Mouse (Mus musculus): ENCODE measurements around the gene Adcy7.

Adcy7 gene

GRCm38 (mm10) chr8:88339887-88340695 is 67.9 kb downstream of the Adcy7 start:
- no peak for DNase-seq

DNA sequence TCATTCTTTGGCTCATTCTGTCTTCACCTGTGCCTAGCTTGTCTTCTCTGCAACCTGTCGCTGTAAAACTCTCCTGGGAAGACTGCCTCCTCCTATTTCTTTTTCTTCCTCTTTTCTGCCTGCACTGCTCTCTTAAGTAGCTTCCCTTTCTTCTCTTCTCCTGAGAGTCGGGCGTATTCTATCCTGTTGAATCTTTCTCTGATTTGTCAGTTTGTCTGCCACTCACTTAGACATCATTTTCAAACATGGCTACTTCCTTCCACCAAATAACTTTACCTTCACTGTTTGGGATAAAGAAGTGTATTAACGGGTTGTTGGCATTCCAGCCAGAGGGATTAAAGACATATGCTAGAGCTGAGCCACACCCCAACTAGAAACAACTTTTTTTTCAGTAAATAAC is 69.8 kb downstream of the Adcy7 start:
- no peak for DNase-seq

DNA sequence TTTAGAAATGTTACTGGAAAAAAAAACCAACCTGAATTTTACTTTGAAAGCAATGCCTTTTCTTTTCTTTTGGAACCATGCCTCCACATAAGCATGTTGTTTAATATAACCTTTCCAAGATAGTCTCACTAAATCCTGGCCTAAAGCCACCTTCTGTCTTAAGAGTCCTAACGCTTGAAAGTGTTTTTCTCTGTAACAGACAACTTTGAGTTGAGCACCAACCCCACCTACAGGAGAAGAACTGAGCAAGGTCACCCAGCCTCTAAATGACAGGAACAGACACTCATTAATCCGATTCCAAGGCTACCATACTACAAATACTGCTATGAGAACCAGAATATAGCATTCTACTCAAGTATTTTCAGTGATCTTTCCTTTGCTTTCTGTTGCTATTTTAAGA is 76.8 kb downstream of the Adcy7 start:
- no peak for DNase-seq

- no peak for DNase-seq
Observed at GRCm38 (mm10) chr8:88357226-88357933, 85.2 kb downstream of the Adcy7 start.

- no peak for DNase-seq
Observed at GRCm38 (mm10) chr8:88357946-88358345, 85.7 kb downstream of the Adcy7 start.

GRCm38 (mm10) chr8:88359959-88360358 is 87.8 kb downstream of the Adcy7 start:
- no peak for DNase-seq

GRCm38 (mm10) chr8:88361044-88361707 is 89.0 kb downstream of the Adcy7 start:
- DNase-seq = peak; percentile 11 to 14

GRCm38 (mm10) chr8:88361708-88362428 is 89.7 kb downstream of the Adcy7 start, which contains the start of gene Brd7:
Gene Brd7 (minus strand): TSS chr8:88362194.
- peak; percentile 90 for DNase-seq

GRCm38 (mm10) chr8:88362446-88363150 is 90.4 kb downstream of the Adcy7 start:
- DNase-seq = peak; percentile 13 to 20

- DNase-seq = peak in 1 of 2 experiments; percentile 15
Observed at GRCm38 (mm10) chr8:88369221-88369620, 97.0 kb downstream of the Adcy7 start.

- DNase-seq = no peak
Observed at GRCm38 (mm10) chr8:88369805-88370204, 97.6 kb downstream of the Adcy7 start.

- no peak for DNase-seq
Observed at GRCm38 (mm10) chr8:88371522-88371921, 99.3 kb downstream of the Adcy7 start.

- DNase-seq = peak; percentile 23 to 40
Observed at GRCm38 (mm10) chr8:88376836-88377582, 104.8 kb downstream of the Adcy7 start.
